Comparison of ENCODE assay signal across 9 mouse cellular contexts in genomic region chr14:15355512-15355911, GRCm38 (mm10).
DNase-seq lines count a peak whose midpoint lies in the region; ATAC-seq and TF ChIP-seq lines count a peak whose summit lies in the region.
"Had no signal": no experiment of that assay in that cellular context is flagged by ENCODE, and none has a peak within 500 bp of the region (broad histone marks: within the 10 kb centered on the region; RNA-seq: fewer than 3 reads in every experiment).

No protein-coding gene starts in this region.

- peak; percentile 70 for TF ChIP-seq CTCF in kidney, adult 2 months (conservative IDR thresholded peaks at IDR 0.05; ENCODE audit: insufficient read depth, insufficient read length, low read depth, low read length)
- no peak for TF ChIP-seq CTCF in thymus, adult 2 months (IDR thresholded peaks at IDR 0.05; ENCODE audit: borderline replicate concordance, control insufficient read depth, extremely low read depth, insufficient read depth, low read length, poor library complexity)

- no peak for TF ChIP-seq POLR2A in kidney, adult 2 months (IDR thresholded peaks at IDR 0.05; ENCODE audit: low read depth, low read length)
- no peak for TF ChIP-seq POLR2A in thymus, adult 2 months (IDR thresholded peaks at IDR 0.05; ENCODE audit: control insufficient read depth, extremely low read depth, insufficient read depth, low read length, poor library complexity)

- DNase-seq in liver: peak; percentile 71
- peak; percentile 25 for DNase-seq in c-Kit-positive CD71-positive TER-119-positive erythroid progenitor cells, embryonic 14.5 days (ENCODE audit: low spot score)
- peak; percentile 67 for DNase-seq in kidney, adult 2 months
- DNase-seq in limb, embryonic 10.5 days (ENCODE audit: low spot score): peak; percentile 83
- peak; percentile 15 for DNase-seq in ovary, adult 18-20 months (ENCODE audit: low spot score)
- peak; percentile 84 for DNase-seq in thymus, adult 2 months

- 0 out of 2 replicates have a peak, but pooled peaks cover 8% of the 10 kb centered on the region for H3K4me1 ChIP-seq in liver, embryonic 12.5 days
- H3K4me1 ChIP-seq in kidney, adult 2 months (ENCODE audit: control insufficient read depth, insufficient read depth, low read length): no peaks in the 10 kb centered on the region
- H3K4me1 ChIP-seq in limb, embryonic 10.5 days: no peaks in the 10 kb centered on the region
- peaks cover 8% of the 10 kb centered on the region for H3K4me1 ChIP-seq in thymus, adult 2 months (replicated peaks; ENCODE audit: control insufficient read depth, insufficient read depth, low read length)
- H3K4me1 ChIP-seq: embryonic facial prominence, embryonic 13.5 days had no signal

- H3K27ac ChIP-seq in liver, embryonic 12.5 days: no peak overlapping the region
- no peak overlapping the region for H3K27ac ChIP-seq in kidney, adult 2 months (ENCODE audit: insufficient read depth, low read depth, low read length)
- H3K27ac ChIP-seq in limb, embryonic 10.5 days: no peak overlapping the region
- no peak overlapping the region for H3K27ac ChIP-seq in thymus, adult 2 months (ENCODE audit: control insufficient read depth, insufficient read depth, low read length)
- H3K27ac ChIP-seq: embryonic facial prominence, embryonic 13.5 days had no signal

- H3K36me3 ChIP-seq in liver, embryonic 12.5 days: no peaks in the 10 kb centered on the region
- H3K36me3 ChIP-seq in kidney, adult 2 months (ENCODE audit: control insufficient read depth, insufficient read depth, low read length): no peaks in the 10 kb centered on the region
- no peaks in the 10 kb centered on the region for H3K36me3 ChIP-seq in limb, embryonic 10.5 days
- no peaks in the 10 kb centered on the region for H3K36me3 ChIP-seq in thymus, adult 2 months (ENCODE audit: control insufficient read depth, insufficient read depth, low read length)
- H3K36me3 ChIP-seq: embryonic facial prominence, embryonic 13.5 days had no signal

- no peaks in the 10 kb centered on the region for H3K27me3 ChIP-seq in liver, embryonic 12.5 days (replicated peaks)
- no peaks in the 10 kb centered on the region for H3K27me3 ChIP-seq in kidney, adult 2 months (replicated peaks; ENCODE audit: control insufficient read depth, insufficient read depth, low read length)
- H3K27me3 ChIP-seq in limb, embryonic 10.5 days (ENCODE audit: low read depth, poor library complexity, severe bottlenecking): no peaks in the 10 kb centered on the region
- no peaks in the 10 kb centered on the region for H3K27me3 ChIP-seq in thymus, adult 2 months (ENCODE audit: control insufficient read depth, insufficient read depth, low read length)
- H3K27me3 ChIP-seq: embryonic facial prominence, embryonic 13.5 days had no signal

- ATAC-seq in liver, embryonic 12.5 days: no peak
- ATAC-seq in frontal cortex, adult (ENCODE audit: low TSS enrichment): peak; percentile 64; the same call in 1 of the 2 replicates

- 23% methylated on average over 3 of the region's 3 CpGs for WGBS in liver, embryonic 12.5 days (ENCODE audit: insufficient replicate concordance)
- WGBS in kidney, adult 2 months: 20% methylated on average over 3 of the region's 3 CpGs
- 25% methylated on average over 3 of the region's 3 CpGs for WGBS in limb, embryonic 10.5 days
- 32% methylated on average over 3 of the region's 3 CpGs for WGBS in thymus, adult 2 months

- no peak overlapping the region for H3K4me3 ChIP-seq in liver, embryonic 12.5 days
- no peak overlapping the region for H3K4me3 ChIP-seq in kidney, adult 2 months (ENCODE audit: insufficient read depth, low read depth, low read length)
- H3K4me3 ChIP-seq in limb, embryonic 10.5 days: no peak overlapping the region
- H3K4me3 ChIP-seq in thymus, adult 2 months (ENCODE audit: control insufficient read depth, insufficient read depth, low read length): no peak overlapping the region
- H3K4me3 ChIP-seq: embryonic facial prominence, embryonic 13.5 days had no signal

- no peak overlapping the region for H3K4me2 ChIP-seq in liver, embryonic 12.5 days
- H3K4me2 ChIP-seq: embryonic facial prominence, embryonic 13.5 days had no signal

- H3K9ac ChIP-seq in liver, embryonic 12.5 days: no peak overlapping the region
- H3K9ac ChIP-seq: embryonic facial prominence, embryonic 13.5 days had no signal

- no peaks in the 10 kb centered on the region for H3K9me3 ChIP-seq in liver, embryonic 12.5 days (replicated peaks)
- no peaks in the 10 kb centered on the region for H3K9me3 ChIP-seq in limb, embryonic 10.5 days (replicated peaks)
- H3K9me3 ChIP-seq: embryonic facial prominence, embryonic 13.5 days had no signal

Comparison
In these comparisons a context has a peak if more than half of its experiments do, and no peak if none do; other contexts are left out.
1. DNase-seq: peak in every context shown above with its lines; median percentile 84 in thymus, adult 2 months; 83 in limb, embryonic 10.5 days; 71 in liver; 67 in kidney, adult 2 months; 25 in c-Kit-positive CD71-positive TER-119-positive erythroid progenitor cells, embryonic 14.5 days; 15 in ovary, adult 18-20 months.